10 mouse cellular contexts compared by ENCODE assay signal in genomic region chr3:37605876-37606238, GRCm38 (mm10). TPM values are rescaled to one million over a fixed set of nuclear protein-coding genes. Genes with fewer than 3 reads are reported as not detected.
DNase-seq lines count a peak whose midpoint lies in the region; ATAC-seq and TF ChIP-seq lines count a peak whose summit lies in the region.
"Had no signal": no experiment of that assay in that cellular context is flagged by ENCODE, and none has a peak within 500 bp of the region (broad histone marks: within the 10 kb centered on the region; RNA-seq: fewer than 3 reads in every experiment).

No protein-coding gene starts in this region.

- peak overlapping the region; percentile 67 for H3K27ac ChIP-seq in forebrain, embryonic 10.5 days
- H3K27ac ChIP-seq in forebrain, embryonic 14.5 days (ENCODE audit: low read depth, low read length): no peak overlapping the region
- no peak overlapping the region for H3K27ac ChIP-seq in lung, postnatal 0 days (ENCODE audit: low read length)
- H3K27ac ChIP-seq: embryonic facial prominence, embryonic 13.5 days had no signal

- no peak for TF ChIP-seq EP300 in lung, postnatal 0 days (IDR thresholded peaks at IDR 0.05)

- no peak overlapping the region for H3K9ac ChIP-seq in forebrain, embryonic 14.5 days (ENCODE audit: low read length)
- no peak overlapping the region for H3K9ac ChIP-seq in lung, postnatal 0 days (replicated peaks; ENCODE audit: low read depth)

- peaks cover 32% of the 10 kb centered on the region for H3K4me1 ChIP-seq in forebrain, embryonic 10.5 days
- H3K4me1 ChIP-seq in forebrain, embryonic 14.5 days (ENCODE audit: control insufficient read depth, insufficient read depth, low read length): peaks cover 9% of the 10 kb centered on the region; the same call in 1 of the 2 replicates
- no peaks in the 10 kb centered on the region for H3K4me1 ChIP-seq in lung, postnatal 0 days (ENCODE audit: insufficient read depth, low read depth, low read length)

- no peak for TF ChIP-seq CTCF in lung, postnatal 0 days (IDR thresholded peaks at IDR 0.05)

- H3K4me3 ChIP-seq in forebrain, embryonic 10.5 days: no peak overlapping the region
- H3K4me3 ChIP-seq in forebrain, embryonic 14.5 days (ENCODE audit: low read depth, low read length): no peak overlapping the region
- no peak overlapping the region for H3K4me3 ChIP-seq in lung, postnatal 0 days (ENCODE audit: low read depth, low read length)
- H3K4me3 ChIP-seq: embryonic facial prominence, embryonic 13.5 days had no signal

- H3K9me3 ChIP-seq in forebrain, embryonic 10.5 days: peaks cover 8% of the 10 kb centered on the region
- no peaks in the 10 kb centered on the region for H3K9me3 ChIP-seq in forebrain, embryonic 14.5 days (replicated peaks; ENCODE audit: control insufficient read depth, low read length)
- H3K9me3 ChIP-seq in lung, postnatal 0 days (ENCODE audit: low read length): no peaks in the 10 kb centered on the region

- no peak overlapping the region for H3K4me2 ChIP-seq in forebrain, embryonic 14.5 days (ENCODE audit: low read length)
- H3K4me2 ChIP-seq in lung, postnatal 0 days (replicated peaks; ENCODE audit: low read depth, low read length): no peak overlapping the region
- H3K4me2 ChIP-seq: embryonic facial prominence, embryonic 13.5 days had no signal

- ATAC-seq in forebrain, embryonic 14.5 days: no peak
- ATAC-seq in lung, postnatal 0 days: no peak
- peak; percentile 33 for ATAC-seq in megakaryocyte progenitor cell, adult 5-6 weeks (replicated peaks; ENCODE audit: poor library complexity)

- no peak for DNase-seq in forebrain, embryonic 10.5 days (ENCODE audit: extremely low spot score, low spot score)
- no peak for DNase-seq in forebrain, embryonic 14.5 days (ENCODE audit: low spot score)
- DNase-seq in lung, postnatal 10 days: peak; percentile 49
- no peak for DNase-seq in lung, postnatal 0 days (ENCODE audit: low spot score)
- peak; percentile 23 for DNase-seq in gastrocnemius, postnatal 10 days
- no peak for DNase-seq in ovary, postnatal 36 days (ENCODE audit: low spot score)
- DNase-seq in kidney, adult 11 months: no peak
- DNase-seq: liver had no signal

- no peaks in the 10 kb centered on the region for H3K36me3 ChIP-seq in forebrain, embryonic 10.5 days (replicated peaks)
- H3K36me3 ChIP-seq in forebrain, embryonic 14.5 days (ENCODE audit: control insufficient read depth, insufficient read depth, low read length): no peaks in the 10 kb centered on the region
- H3K36me3 ChIP-seq in lung, postnatal 0 days (ENCODE audit: insufficient read depth, low read length): no peaks in the 10 kb centered on the region
- H3K36me3 ChIP-seq: embryonic facial prominence, embryonic 13.5 days had no signal

- WGBS in forebrain, embryonic 10.5 days: 91% methylated on average over 10 of the region's 10 CpGs
- WGBS in forebrain, embryonic 14.5 days: 90% methylated on average over 10 of the region's 10 CpGs
- WGBS in lung, postnatal 0 days: 75% methylated on average over 10 of the region's 10 CpGs

- no peaks in the 10 kb centered on the region for H3K27me3 ChIP-seq in forebrain, embryonic 10.5 days (ENCODE audit: poor library complexity, severe bottlenecking)
- H3K27me3 ChIP-seq in forebrain, embryonic 14.5 days (replicated peaks; ENCODE audit: control insufficient read depth, insufficient read depth, low read length): no peaks in the 10 kb centered on the region
- H3K27me3 ChIP-seq in lung, postnatal 0 days (replicated peaks; ENCODE audit: insufficient read depth, low read length): no peaks in the 10 kb centered on the region
- H3K27me3 ChIP-seq: embryonic facial prominence, embryonic 13.5 days had no signal

RNA-seq across cellular contexts. Expression of gene Spry1, which starts 33.9 kb away (rescaled TPM):
- polyA plus RNA-seq in forebrain, embryonic 10.5 days (2016; fragmentation: Nextera tagmentation; extraction: Ambion mirVana): 21.6 and 29.1 TPM in 2 replicates
- polyA plus RNA-seq in forebrain, embryonic 14.5 days (2014; fragmentation: Nextera tagmentation; extraction: Ambion mirVana): 6.0 and 7.3 TPM in 2 replicates
- 23.3 and 24.7 TPM in 2 replicates for polyA plus RNA-seq in lung, postnatal 0 days (2015; fragmentation: Nextera tagmentation; extraction: Ambion mirVana)
- total RNA-seq in gastrocnemius, postnatal 10 days (2021): 10 to 100 TPM; 51.7 to 61.1 TPM
- 4.0 TPM in 2 replicates for total RNA-seq in megakaryocyte progenitor cell, adult 5-6 weeks (2015)
- 1.3 and 2.7 TPM in 2 replicates for total RNA-seq in megakaryocyte progenitor cell, adult 5-6 weeks (2017)

Comparison
In these comparisons a context has a peak if more than half of its experiments do, and no peak if none do; other contexts are left out.
1. DNase-seq: peak in lung, postnatal 10 days (single experiment) and gastrocnemius, postnatal 10 days (single experiment); none in forebrain, embryonic 10.5 days (single experiment), forebrain, embryonic 14.5 days (single experiment), lung, postnatal 0 days (single experiment), ovary, postnatal 36 days (single experiment) and kidney, adult 11 months (single experiment).